Mouse (Mus musculus): ENCODE measurements around the gene Fry. TPM values are rescaled to one million over a fixed set of nuclear protein-coding genes. Genes with fewer than 3 reads are reported as not detected.

Gene Fry
- total RNA-seq, 2 experiments from 2014 or later, result 194 to 203 TPM

DNA sequence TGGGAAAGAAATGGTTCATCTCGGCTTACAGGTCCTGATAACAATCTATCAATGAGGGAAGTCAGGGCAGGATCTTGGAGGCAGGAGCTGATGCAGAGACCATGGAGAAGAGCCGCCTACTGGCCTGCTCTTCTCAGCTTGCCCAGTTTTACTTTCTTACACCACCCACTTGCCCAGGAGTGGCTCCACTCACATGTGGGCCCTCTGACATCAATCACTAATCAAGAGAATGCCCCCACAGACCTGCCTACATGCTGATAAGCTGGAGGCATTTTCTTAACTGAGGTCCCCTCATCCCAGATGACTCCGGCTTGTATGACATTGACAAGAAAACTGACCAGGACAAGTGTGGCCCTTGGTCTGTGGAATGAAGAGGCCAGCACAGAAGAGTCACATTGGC, 16.2 kb downstream of the Fry start:
- TF ChIP-seq CTCF (IDR thresholded peaks at IDR 0.05), result no peak
- H3K27ac ChIP-seq, result no peak overlapping the region
- intact Hi-C loops (cut with DNase I), result no loop called here
- no peak overlapping the region for H3K4me3 ChIP-seq
- DNase-seq (ENCODE audit: extremely low spot score in 1 of 2, low spot score in 2 of 2), result no peak

DNA sequence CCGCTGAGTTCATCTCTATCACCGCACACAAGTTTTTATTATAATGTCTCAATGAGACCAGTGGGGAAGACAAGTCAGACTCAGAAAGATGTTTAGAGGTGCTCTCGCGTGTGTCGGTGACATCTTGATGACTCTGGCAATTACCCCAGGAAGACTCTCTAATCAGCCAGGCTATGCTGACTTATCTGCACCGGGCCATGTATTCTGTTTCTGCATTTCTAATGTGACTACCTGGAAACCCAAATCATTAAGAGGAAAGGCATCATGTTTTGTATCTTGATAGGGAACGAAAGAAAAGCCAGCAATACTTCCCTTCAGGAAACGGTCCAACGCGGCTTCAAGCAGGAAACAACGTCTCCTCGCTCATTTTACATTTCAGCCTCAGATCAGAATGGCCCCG, 17.1 kb downstream of the Fry start:
- no peak overlapping the region for H3K4me3 ChIP-seq
- no peak for TF ChIP-seq CTCF (IDR thresholded peaks at IDR 0.05)
- H3K27ac ChIP-seq, result no peak overlapping the region
- intact Hi-C loops (cut with DNase I), result no loop called here
- DNase-seq (ENCODE audit: extremely low spot score in 1 of 2, low spot score in 2 of 2), result no peak

DNA sequence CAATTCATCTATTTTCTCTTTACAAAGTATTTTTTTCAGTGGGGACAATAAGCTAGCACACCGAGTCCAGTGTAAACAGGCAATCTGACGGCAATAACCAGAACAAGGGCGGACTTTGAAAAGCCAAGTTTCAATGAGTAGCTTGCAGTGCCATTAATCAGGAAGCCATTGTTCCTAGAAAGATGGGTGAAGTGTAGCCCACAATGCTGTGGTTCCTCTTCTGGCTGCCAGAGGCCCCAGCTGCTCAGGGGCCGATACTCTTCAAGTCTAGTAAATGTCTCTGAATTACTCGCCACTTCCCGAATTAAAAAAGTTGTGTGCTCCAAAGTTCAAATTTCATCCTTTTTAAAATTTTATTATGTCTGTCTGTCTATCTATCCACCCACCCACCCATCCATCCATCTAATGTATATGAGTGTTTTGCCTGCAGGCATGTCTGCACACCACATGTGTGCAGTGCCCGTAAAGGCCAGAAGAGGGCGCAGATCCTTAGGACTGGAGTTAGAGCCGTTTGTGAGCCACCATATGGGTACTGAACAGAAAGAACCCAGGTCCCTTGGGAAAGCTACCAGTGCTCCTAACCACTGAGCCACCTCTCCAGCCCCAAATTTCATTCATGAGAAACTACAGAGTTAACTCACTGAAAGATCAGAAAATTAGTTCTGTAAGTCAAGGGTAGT, 19.5 kb downstream of the Fry start:
- H3K4me3 ChIP-seq, result no peak overlapping the region
- TF ChIP-seq CTCF (IDR thresholded peaks at IDR 0.05), result peak; percentile 27
- intact Hi-C loops (cut with DNase I), result no loop called here
- no peak for DNase-seq (ENCODE audit: extremely low spot score in 1 of 2, low spot score in 2 of 2)
- H3K27ac ChIP-seq, result no peak overlapping the region

- TF ChIP-seq CTCF (IDR thresholded peaks at IDR 0.05), result no peak
- Histone ChIP-seq H3K27ac (no peak overlapping the region), H3K4me3 (no peak overlapping the region)
- DNase-seq (ENCODE audit: extremely low spot score in 1 of 2, low spot score in 2 of 2), result no peak
- intact Hi-C loops (cut with DNase I), result no loop called here
Observed at GRCm38 (mm10) chr5:150140513-150140912, 22.1 kb downstream of the Fry start.

DNA sequence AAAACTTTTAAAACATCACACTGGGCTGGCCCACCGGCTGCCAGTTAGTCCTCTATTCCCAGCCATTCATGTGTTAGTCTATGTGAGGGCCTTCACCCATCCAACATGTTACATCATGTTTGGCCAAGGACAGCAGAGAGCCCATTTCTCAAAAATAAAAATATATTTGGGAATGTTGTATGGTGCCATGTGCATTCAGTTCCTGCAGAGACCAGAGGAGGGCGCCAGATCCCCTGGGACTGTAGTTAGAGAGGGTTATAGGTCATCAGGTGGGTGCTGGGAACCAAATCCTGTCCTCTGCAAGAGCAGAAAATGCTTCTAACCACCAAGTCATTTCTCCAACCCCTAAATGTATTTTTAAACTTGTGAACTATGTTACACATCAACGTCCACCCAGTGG, 27.5 kb downstream of the Fry start:
- TF ChIP-seq CTCF (IDR thresholded peaks at IDR 0.05), result peak; percentile 38
- peak overlapping the region; percentile 60; the same call in 1 of the 2 replicates for H3K27ac ChIP-seq
- no peak overlapping the region for H3K4me3 ChIP-seq
- DNase-seq (ENCODE audit: extremely low spot score in 1 of 2, low spot score in 2 of 2), result no peak
- intact Hi-C loops (cut with DNase I), result no loop called here

- no peak for DNase-seq (ENCODE audit: extremely low spot score in 1 of 2, low spot score in 2 of 2)
- H3K27ac ChIP-seq, result peak overlapping the region; percentile 60; the same call in 1 of the 2 replicates
- H3K4me3 ChIP-seq, result no peak overlapping the region
- TF ChIP-seq CTCF (IDR thresholded peaks at IDR 0.05), result no peak
- intact Hi-C loops (cut with DNase I), result no loop called here
Observed at GRCm38 (mm10) chr5:150146612-150147011, 28.2 kb downstream of the Fry start.

DNA sequence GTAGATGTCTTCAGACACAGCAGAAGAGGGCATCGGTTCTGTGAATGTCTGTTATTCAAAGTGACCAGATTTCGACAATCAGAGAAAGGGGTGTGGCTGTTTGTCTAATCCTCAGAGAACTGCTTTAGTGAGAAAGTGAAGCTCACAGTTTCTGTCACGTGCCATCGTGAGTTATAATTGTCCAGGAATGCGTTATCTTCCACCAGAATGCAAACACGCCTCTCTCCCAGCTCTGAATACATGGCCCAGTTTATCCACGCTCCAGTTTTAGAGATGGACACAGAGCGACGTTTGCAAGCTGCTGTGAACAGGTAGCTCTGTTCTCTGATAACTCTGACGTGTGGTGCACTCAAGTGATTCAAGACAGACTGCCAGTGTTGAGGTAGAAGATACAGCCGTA, 31.3 kb downstream of the Fry start:
- Histone ChIP-seq H3K4me3 (no peak overlapping the region), H3K27ac (no peak overlapping the region; the same call in 1 of the 2 replicates)
- no peak for TF ChIP-seq CTCF (IDR thresholded peaks at IDR 0.05)
- intact Hi-C loops (cut with DNase I), result no loop called here
- no peak for DNase-seq (ENCODE audit: extremely low spot score in 1 of 2, low spot score in 2 of 2)

GRCm38 (mm10) chr5:150150986-150151385, 32.5 kb downstream of the Fry start:
- DNase-seq (ENCODE audit: extremely low spot score in 1 of 2, low spot score in 2 of 2), result no peak
- no peak for TF ChIP-seq CTCF (IDR thresholded peaks at IDR 0.05)
- Histone ChIP-seq H3K27ac (no peak overlapping the region), H3K4me3 (no peak overlapping the region)
- intact Hi-C loops (cut with DNase I), result no loop called here

GRCm38 (mm10) chr5:150152071-150152879, 33.8 kb downstream of the Fry start:
- DNase-seq (ENCODE audit: extremely low spot score in 1 of 2, low spot score in 2 of 2), result no peak
- intact Hi-C loops (cut with DNase I), result no loop called here
- Histone ChIP-seq H3K27ac (peak overlapping the region; percentile 65; the same call in 1 of the 2 replicates), H3K4me3 (no peak overlapping the region)
- TF ChIP-seq CTCF (IDR thresholded peaks at IDR 0.05), result no peak

DNA sequence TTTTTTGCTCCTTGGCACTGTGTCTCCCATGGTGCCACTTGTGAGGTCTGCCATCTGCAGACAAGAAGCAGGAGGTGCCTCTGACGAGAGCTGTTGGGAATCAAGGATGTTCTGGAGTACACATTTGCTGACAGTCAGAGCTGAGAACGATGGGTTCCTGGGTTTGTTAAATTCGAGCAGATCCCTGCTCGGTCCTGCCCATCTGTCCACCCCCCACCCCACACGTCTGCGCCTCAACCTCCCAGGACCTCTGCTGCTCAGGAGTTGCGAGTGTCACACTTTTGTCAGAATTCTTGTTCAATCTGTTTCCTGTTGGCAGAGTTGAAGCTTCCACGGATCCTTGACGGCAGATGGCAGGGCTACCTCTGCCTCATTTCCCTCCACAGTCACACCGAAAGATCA, 34.4 kb downstream of the Fry start:
- intact Hi-C loops (cut with DNase I), result no loop called here
- H3K27ac ChIP-seq, result peak overlapping the region; percentile 65; the same call in 1 of the 2 replicates
- no peak for DNase-seq (ENCODE audit: extremely low spot score in 1 of 2, low spot score in 2 of 2)
- peak; percentile 28 for TF ChIP-seq CTCF (IDR thresholded peaks at IDR 0.05)
- H3K4me3 ChIP-seq, result no peak overlapping the region

- no peak for TF ChIP-seq CTCF (IDR thresholded peaks at IDR 0.05)
- intact Hi-C loops (cut with DNase I), result no loop called here
- Histone ChIP-seq H3K4me3 (no peak overlapping the region), H3K27ac (peak overlapping the region; percentile 33; the same call in 1 of the 2 replicates)
- no peak for DNase-seq (ENCODE audit: extremely low spot score in 1 of 2, low spot score in 2 of 2)
Observed at GRCm38 (mm10) chr5:150155388-150155787, 36.9 kb downstream of the Fry start.

DNA sequence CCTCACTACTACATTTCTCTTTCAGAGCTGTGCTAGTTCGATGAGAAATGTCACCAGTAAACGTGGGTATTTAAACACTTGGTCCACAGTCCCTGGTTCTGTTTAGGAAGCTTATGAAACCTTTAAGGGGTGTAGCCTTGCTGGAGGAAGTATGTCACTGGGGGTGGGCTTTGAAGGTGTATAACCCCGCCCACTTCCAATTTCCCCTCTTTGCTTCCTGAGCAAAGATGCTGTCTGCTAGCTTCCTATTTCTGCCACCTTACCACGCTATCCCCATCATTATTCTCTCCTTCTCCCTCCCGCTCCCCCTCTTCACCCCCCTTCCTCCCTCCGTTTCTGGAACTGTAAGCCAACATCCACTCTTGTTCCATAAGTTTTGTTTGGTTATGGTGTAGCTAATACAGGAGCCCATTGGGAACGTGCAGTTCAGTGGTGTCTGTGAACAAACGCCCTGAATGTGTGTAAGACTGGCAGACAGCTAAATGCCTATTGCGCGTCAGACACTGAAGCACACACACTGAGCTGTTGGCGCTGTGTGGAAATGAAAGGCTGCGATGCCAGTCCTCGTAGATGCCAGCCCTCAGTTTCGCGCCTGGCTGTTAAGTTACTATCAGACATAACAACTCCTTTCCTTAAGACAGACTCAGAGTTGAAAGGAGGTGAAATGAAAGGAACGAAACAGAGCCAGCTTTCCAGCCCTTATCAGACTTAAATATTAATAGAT, 37.8 kb downstream of the Fry start:
- H3K27ac ChIP-seq, result peak overlapping the region; percentile 33; the same call in 1 of the 2 replicates
- H3K4me3 ChIP-seq, result peak overlapping the region; percentile 34
- DNase-seq (ENCODE audit: extremely low spot score in 1 of 2, low spot score in 2 of 2), result no peak
- no peak for TF ChIP-seq CTCF (IDR thresholded peaks at IDR 0.05)
- intact Hi-C loops (cut with DNase I), result loop anchor here (2.0 kb wide), 1 partner anchor 37 kb away; the partner anchor contains the start of gene Fry
